Mouse (Mus musculus): ENCODE results near the gene Gpn3.

Gpn3 gene

DNA sequence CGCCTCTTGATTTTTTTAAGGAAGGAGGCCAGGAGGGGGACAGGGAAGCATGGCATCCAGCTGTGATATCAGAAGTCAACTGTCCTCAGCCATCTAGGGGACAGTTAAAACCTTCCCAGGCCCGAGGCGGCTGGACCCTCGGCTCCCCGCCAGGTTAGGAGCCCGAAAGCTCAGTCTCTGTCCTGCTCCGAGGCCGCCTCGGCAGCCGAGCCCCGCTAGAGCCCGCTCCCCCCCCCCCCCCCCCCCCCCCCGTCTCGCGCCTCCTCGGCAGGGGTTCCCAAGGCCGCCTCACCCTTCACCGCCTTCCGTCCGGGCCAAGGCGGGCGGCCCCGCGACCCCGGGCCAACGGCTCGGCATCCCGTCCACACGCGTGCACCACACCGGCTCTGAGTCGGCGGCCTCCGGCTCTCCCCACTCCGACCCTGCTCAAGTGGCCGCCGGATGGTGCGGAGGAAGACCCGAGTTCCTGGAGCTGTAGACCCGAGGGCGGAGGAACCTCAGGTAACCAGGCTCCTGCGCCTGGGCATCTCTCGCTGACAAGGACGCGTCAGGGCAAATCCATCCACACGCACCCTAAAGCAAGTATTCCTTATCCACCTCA lies at the start of gene Gpn3:
TSS of gene Gpn3 (plus strand) at position 286 of the 601 bp plus-strand sequence.
- DNase-seq (ENCODE audit: extremely low spot score), result no peak

DNA sequence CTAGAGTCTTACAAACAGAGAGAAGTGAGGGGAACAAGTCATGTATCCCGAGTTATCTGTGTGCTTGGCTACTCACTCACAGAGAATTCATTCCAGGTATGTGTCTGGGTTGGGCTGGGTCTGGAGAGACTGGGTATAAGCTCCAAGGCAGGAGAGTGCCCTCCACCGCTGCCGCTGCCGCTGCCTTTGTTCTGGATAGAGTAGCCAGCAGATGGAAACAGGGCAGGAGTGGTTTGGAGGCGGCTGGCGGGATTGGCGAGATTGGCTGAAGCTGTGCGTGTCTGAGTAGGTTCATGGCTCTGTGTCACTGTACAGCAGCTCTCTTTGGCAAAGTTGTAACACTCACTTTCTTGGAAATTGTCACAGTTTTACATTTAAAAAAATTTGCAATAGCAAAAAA lies 48.2 kb upstream of the Gpn3 start:
- no peak for DNase-seq (ENCODE audit: extremely low spot score)

DNA sequence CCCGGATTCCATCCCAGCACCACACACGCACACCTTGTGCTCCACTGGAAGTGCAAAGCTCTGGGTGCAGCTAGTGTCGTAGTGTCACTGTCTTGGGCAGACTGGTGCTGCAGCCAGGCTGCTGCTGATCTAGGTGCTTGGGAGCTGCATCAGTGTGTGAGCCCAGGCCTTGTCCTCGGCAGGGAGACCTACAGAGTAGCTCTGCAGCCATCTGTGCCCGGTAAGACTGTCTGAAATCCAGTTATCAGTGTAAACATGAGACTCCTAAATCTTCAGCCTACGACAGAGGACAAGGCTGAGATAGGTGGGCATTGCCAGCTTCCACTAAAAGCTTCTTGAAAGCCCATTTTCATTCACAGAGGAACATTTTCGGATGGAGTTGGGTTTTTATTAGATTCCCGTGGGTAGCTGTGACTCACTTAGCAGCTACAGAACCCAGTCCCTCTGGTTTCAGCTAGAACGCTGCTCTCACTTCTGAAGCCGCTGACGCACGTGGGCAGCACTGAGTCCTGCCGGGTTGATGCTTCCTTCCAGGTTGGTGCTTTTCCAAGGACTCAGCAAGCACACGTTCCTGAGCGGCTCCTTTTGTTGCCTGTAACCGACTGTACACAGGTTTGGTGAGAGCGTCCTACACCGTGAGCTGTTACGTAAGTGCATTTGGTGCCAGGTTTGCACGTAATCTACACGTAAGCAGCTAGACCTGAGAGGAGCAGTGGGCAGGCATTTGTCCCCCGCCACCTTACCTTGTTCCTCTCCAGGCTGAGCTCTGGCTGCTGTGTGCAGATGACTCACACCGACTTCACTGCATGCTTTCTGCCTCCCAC lies 46.9 kb upstream of the Gpn3 start:
- DNase-seq (ENCODE audit: extremely low spot score), result no peak

DNA sequence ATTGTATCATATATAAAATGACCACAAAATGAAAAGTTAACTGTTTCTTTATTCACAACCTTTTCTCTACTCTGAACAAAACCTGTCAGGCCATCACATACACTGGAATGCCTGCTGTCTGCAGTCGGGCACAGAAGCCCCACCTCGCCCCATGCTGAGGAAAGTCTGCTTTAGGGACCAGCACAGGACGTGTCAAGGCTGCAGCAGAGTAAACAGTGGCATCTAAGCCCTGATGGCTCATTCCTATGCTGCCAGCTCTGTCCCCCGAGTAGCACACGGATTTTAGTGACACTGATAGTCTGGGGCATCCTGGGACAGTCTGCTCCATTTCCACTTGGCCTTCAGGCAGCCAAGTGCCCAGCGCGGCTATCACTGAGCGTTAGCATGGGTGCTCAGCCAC lies 46.2 kb upstream of the Gpn3 start:
- DNase-seq (ENCODE audit: extremely low spot score), result no peak

DNA sequence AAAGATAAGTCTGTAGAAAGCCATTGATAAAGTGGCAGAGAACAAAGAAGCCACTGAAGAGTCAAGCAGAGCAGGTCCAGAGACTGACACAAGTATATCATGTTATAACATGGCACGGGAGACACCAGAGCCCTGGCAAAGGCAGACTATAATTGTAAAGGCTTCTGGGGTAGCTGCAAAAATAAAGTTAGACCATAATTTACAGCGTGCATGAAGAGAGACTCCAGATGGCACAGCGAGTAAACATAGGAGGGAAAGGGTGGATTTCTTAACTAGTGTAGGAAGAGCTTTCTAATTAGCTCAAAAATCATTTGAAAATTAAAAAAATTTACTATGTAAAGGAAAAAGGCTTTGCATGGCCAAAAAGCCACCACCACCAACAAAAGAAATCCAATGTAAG lies 44.4 kb upstream of the Gpn3 start:
- DNase-seq (ENCODE audit: extremely low spot score), result no peak

DNA sequence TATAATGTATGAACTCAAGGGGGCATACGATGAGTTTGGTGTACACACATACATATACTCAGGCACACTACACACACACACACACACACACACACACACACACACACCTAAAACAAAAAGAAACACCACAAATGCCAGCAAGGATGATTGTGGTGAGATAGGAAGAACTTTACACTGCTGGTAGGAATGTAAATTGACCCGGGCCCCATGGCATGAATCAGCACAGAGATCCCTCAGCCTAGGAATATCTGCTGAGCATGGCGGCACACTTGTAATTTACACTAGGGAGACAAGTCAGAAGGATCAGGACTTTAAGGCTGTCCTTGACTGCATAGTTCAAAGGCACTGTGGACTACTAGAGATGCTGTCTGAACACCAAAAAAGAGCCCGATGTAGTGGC lies 41.4 kb upstream of the Gpn3 start:
- no peak for DNase-seq (ENCODE audit: extremely low spot score)

DNA sequence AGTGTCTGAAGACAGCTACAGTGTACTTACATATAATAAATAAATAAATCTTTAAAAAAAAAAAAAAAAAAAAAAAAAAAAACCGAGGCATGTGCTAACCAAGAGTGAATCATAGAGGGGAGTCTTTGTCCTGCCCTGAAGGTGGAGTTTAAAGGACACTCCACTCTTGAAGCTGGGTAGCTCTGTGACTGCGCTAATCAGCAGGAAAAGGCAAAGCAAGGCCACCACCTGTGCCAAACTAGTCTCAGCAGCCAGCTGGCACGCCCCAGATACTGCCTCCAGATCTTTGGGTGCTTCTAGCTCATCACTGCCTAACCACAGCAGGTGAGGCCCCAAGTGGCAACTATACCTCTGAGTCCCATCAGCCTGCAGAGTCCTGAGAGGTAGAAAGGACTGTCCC lies 37.0 kb upstream of the Gpn3 start:
- no peak for DNase-seq (ENCODE audit: extremely low spot score)

DNA sequence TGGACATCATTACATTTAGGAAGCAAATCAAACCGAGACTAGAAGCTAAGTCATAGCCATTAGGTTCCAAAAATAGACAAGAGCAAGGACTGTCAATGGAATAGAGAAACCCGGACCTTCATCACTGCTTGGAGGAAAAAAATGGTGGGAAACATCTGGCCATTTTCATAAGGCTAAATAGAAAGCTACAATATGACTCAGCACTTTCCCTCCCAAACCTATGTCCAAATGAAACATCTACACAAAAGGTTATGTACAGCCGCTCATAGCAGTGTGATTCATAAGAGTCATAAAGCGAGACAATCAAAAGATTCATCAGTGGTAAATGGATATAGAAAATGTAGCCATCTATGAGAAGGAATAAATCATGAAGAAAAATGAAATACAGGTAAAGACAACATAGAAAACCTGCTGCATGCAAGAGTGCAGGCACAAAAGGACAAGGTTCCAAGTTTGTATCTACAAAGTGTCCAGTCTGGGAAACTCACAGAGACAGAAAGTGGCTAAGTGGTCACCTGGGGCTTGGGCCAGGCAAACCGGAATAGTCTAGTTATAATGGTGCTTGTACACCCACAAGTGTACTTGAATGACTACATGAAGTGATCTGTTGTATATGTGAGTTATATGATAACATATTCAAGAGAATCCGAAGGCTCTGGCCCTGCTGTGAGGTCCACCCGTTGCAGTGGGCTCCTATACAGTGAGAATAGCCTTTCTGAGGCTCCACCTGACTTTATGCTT lies 35.0 kb upstream of the Gpn3 start:
- no peak for DNase-seq (ENCODE audit: extremely low spot score)

DNA sequence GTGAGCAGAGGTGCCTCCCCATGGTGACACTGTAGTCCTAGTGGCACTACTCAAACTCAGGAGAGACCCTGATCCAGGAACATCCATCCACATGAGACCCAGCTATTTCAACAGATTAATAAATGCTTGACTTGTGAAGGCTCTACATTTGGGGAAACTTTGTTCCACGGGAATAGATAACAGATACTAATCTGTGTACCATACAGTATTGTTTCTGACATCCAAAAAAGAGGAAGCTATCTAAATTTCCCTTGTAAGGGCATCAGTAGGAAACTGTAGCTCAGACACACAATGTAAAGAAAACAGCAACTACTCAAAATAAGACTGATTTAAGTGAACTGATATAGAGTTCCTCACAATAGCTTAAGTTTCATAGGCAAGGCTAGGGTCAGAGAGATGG lies 28.8 kb upstream of the Gpn3 start:
- DNase-seq (ENCODE audit: extremely low spot score), result no peak

DNA sequence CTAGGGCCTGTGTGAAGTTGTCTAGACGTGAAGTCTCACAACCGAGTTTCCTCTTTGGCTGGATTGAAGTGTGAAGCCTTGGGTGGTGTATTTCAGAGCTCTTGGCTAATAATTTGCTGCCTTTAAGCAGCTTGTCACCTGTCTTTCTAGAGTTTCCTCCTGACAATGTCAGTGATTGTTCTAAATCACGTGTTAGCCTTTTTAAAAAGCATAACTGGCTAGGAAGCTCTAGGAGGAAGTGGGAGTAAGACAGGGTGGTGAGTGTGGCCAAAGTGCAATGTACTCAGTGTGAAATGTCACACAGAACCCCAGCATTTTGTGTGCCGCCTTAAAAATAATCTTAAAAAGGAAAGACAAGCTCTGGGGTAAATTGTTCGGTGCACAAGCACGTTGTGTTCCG lies 27.9 kb upstream of the Gpn3 start:
- no peak for DNase-seq (ENCODE audit: extremely low spot score)

DNA sequence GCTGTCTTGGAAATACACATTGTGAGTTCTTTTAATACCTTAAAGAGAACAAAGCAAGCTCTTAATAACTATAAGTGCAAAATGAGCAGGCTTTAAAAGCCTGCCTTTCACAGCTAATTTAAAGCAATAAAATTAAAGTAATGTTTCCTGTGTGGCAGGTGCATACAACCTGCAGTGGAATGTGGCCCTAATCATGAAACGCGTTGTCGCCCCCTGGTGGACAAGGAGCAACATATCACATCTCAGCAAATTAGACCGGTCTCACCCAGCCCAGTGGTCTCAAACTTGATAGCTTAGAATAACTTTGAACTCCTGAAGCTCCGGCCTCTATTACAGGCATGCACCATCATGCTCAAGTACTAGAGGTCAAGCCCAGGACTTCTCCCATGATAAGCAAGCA lies 27.4 kb upstream of the Gpn3 start:
- DNase-seq (ENCODE audit: extremely low spot score), result peak; percentile 69

DNA sequence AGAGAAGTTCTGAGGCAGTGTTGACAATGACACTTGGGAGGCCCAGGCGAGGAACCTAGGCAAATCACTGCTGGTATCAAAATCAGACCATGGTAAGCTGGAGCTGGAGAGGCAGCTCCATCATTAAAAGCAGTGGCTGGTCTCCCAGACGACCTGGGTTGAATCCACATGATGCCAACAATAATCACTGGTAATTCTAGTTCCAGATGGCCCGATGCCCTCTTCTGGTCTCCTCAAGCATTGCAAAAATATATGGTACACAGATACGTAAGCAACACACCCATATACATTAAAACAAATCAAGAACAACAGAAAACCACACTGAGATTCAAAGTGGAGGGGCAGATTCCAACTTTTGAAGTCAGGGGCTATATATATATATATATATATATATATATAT lies 25.9 kb upstream of the Gpn3 start:
- no peak for DNase-seq (ENCODE audit: extremely low spot score)

DNA sequence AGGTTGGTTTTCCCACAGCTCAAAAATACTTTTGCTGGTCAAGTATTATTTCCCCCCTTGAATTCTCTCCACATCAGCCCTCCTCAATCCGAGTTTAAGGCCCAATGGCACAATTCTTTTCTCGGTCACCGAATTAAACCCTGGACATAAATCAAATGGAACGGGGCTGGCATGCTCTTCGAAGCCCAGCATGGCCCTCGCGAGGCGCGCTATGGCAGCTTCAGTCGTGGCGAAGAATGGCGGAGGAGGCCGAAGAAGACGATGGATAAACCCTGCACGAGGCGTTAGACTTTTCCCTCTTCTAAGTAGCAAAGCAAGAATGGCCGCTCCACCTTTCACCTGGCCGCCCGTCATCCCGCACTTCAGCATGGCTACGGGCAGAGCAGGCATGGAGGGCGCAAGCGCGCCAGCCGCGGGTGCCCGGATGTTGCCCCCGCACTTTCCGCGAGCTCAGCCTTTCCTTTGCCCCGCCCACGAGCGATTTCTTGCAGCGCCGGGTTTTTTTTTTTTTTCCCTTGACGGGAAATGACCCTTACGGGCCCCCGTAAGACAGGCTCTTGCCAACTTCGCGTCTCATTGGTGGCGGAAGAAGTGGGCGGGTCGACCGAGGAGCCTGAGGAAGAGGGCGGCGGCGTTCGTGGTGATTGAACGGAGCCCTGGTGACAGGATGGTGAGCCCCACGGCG lies 17.7 kb upstream of the Gpn3 start, which contains the start of the genes Rad9b and Vps29:
TSS of gene Rad9b (minus strand) at position 427 of the 685 bp plus-strand sequence.
TSS of gene Vps29 (plus strand) at position 563 of the 685 bp plus-strand sequence.
- DNase-seq (ENCODE audit: extremely low spot score), result peak; percentile 99

DNA sequence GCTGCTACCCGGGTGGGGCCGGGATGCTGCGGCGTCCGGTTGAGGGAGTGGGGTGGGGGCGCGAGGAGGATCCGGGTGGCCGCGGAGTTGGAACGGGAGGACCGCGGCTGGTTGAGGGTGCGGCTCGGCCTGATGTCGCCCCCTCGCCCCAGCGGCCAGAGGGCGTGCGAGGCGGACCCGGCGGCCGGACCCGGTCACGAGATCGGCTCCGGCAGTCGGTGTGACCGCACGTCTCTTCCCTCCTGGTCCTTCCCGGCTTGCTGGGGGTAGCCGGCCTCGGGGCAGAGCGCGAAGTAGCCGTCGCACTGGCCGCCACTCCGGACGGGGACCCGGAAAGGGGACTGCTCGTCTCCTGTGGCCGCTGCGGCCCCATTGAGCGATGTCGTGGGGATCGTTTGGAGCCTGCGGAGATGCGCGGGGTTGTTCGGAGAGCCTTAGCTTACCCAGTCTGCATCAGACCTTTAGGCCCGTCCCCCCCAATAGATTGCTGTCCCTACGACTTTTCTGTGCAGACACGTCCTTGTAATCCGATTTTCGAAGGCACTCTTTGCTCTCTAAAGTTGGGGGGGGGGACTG lies 17.1 kb upstream of the Gpn3 start:
- DNase-seq (ENCODE audit: extremely low spot score), result no peak

DNA sequence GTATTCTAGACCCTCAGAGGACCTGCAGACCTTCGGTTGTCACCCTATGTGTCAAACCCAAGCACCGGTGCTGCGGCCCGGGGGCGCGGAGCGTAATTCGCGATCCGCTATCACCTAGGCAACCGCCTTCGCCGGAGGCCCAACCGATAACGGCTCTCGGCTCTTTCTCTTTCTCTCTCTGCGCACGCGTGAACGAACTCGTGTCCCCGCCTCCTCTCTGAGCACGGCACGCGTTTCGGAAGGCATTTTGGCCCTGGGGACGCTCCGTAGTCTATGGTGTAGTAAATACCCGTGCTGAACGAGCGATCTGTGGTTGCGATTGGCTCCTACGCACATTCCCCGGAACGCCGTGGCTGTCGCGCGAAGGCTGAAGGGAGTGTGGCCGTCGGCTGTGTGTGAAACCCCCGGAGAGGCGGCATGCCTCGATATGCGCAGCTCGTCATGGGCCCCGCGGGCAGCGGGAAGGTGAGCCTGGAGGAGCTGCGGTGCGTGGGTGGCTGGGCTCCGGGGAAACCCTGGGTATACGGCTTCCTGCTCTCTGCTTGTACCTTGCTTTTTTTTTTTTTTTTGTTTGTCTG lies 605 bp downstream of the Gpn3 start, which contains the start of gene Fam216a:
TSS of gene Fam216a (minus strand) at position 173 of the 578 bp plus-strand sequence.
- DNase-seq (ENCODE audit: extremely low spot score), result peak; percentile 99

DNA sequence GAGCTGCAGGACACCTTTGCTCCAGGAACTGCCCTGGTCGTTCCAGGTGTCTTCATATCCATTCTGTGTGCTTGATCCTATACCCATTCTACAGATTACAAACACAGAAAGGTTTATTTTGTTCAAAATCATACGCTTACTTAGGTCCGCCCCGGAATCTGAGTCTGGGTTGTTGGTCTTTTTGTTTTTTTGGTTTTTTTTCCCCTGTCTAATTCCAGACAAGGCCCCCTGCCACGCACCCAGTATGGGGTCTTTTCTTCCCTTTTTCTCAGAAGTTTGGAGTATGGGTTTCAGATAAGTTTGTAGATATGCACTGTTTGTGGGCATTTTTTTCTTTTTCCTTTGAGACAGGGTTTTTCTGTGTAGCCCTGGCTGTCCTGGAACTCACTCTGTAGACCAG lies 1.2 kb downstream of the Gpn3 start:
- DNase-seq (ENCODE audit: extremely low spot score), result no peak

DNA sequence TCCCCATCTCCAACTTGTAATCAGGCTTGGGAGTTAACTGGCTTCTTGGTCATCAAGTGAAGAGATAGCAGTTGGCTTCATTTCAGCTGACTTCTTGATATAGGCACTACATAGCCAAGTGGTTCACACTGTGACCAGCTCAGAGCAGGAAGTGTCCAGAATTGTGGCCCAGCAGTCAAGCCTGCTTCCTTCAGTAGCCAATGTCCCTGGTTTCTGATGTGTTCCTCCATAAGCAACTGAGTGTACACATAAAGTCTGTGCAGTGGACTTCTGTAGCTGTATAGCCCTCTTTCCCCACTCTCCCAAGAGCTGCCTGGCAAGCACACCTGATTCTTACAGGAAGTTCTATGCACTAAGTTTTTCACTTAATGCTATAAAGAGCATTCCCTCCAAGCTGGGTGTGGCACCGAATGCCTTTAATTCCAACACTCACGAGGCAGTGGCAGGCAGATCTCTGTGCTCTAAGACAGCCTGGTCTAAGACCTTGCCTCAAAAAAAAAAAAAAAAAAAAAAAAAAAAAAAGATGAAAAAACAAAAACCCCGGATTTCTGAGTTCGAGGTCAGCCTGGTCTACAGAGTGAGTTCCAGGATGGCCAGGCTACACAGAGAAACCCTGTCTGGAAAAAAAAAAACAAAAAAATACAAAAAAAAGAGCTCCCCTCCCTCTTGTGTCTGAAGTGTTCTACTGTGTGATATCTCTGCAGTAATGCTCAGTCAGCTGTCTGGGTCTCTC lies 5.6 kb downstream of the Gpn3 start:
- no peak for DNase-seq (ENCODE audit: extremely low spot score)

DNA sequence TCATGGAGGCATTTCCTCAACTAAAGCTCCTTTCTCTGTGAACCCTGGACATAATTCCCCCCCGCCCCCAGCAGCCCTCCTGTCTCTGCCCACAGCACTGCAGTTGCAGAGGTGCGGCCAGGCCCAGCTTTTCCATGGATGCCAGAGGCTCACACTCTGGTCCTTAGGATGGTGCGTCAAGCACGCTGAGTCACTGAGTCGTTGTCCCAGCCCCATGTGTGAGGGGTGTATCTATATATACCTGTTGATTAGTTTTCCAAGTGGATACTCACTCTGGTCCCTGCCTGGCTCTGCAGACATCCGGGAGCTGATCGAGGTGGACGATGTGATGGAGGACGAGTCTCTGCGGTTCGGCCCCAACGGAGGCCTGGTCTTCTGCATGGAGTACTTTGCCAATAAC lies 6.5 kb downstream of the Gpn3 start:
- DNase-seq (ENCODE audit: extremely low spot score), result no peak

DNA sequence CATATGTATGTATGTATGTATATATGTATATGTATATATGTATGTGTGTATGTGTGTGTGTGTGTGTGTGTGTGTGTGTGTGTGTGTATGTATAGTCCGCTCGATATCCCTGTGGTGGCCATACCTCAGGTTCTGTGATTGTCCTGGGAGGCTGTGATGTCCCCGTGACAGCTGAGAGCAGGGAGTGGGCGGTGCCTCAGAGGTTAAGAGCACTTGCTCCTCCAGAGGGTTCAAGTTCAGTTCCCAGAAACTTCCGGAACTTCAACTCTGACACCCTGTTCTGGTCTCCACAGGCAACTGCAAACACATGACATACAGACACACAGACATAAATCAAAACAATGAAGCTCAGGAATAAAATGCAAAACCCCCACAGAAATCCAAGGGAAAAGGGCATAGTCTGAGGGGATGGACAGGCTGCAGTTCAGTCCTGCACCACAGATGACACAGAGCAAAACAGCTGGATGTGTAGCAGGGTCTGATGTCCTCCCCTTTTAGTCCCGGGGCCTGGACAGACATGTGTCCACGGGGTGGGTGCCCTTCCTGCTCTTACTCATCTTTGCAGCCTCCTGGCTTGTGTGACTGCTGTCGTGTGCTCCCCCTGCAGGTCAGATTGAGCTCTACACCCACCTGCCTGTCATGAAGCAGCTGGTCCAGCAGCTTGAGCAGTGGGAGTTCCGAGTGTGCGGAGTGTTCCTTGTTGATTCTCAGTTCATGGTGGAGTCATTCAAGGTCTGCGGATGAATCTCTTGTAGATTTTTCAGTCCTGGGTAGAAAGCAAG lies 7.9 kb downstream of the Gpn3 start:
- DNase-seq (ENCODE audit: extremely low spot score), result peak; percentile 60

DNA sequence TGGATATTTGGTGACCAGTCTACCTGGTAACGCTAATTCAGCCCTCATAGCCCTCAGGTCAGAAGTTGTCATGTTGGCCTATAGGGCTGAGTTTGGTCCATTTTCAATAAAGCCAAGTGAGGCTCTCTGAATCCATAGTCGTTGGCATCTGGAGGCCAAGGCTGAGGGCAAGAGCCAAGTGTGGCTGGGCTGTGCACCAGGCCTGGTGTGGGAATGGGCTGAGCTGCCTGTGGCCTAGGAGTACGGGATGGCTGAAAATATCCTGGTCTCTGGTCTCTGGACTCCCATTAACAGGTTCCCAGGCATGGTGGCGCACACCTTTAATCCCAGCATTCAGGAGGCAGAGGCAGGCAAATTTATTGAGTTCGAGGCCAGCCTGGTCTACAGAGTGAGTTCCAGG lies 18.3 kb downstream of the Gpn3 start:
- DNase-seq (ENCODE audit: extremely low spot score), result no peak

Measured in embryo, embryonic 9.5 days (tissue).